Mouse (Mus musculus): ENCODE measurements around the gene Rasd1. TPM values are rescaled to one million over a fixed set of nuclear protein-coding genes. Genes with fewer than 3 reads are reported as not detected.

The Rasd1 gene
- total RNA-seq, 1 experiment from 2014 or later = 2.1 TPM

- no peak for ATAC-seq (replicated peaks in 1 of 2; ENCODE audit: insufficient read depth in 1 of 2, low FRiP score in 2 of 2, low TSS enrichment in 1 of 2, low read depth in 1 of 2, poor library complexity in 2 of 2, severe bottlenecking in 2 of 2)
Observed at GRCm38 (mm10) chr11:59932560-59933337, 32.0 kb downstream of the Rasd1 start.

- ATAC-seq (replicated peaks in 1 of 2; ENCODE audit: insufficient read depth in 1 of 2, low FRiP score in 2 of 2, low TSS enrichment in 1 of 2, low read depth in 1 of 2, poor library complexity in 2 of 2, severe bottlenecking in 2 of 2) = no peak
Observed at GRCm38 (mm10) chr11:59930031-59930430, 34.7 kb downstream of the Rasd1 start.

GRCm38 (mm10) chr11:59921265-59921664 lies 43.5 kb downstream of the Rasd1 start:
- ATAC-seq (replicated peaks in 1 of 2; ENCODE audit: insufficient read depth in 1 of 2, low FRiP score in 2 of 2, low TSS enrichment in 1 of 2, low read depth in 1 of 2, poor library complexity in 2 of 2, severe bottlenecking in 2 of 2) = no peak

GRCm38 (mm10) chr11:59920331-59920730 lies 44.4 kb downstream of the Rasd1 start:
- peak; percentile 22 to 48; a peak in 1 of 4 replicates for ATAC-seq (replicated peaks in 1 of 2; ENCODE audit: insufficient read depth in 1 of 2, low FRiP score in 2 of 2, low TSS enrichment in 1 of 2, low read depth in 1 of 2, poor library complexity in 2 of 2, severe bottlenecking in 2 of 2)

GRCm38 (mm10) chr11:59919401-59919800 lies 45.3 kb downstream of the Rasd1 start:
- no peak for ATAC-seq (replicated peaks in 1 of 2; ENCODE audit: insufficient read depth in 1 of 2, low FRiP score in 2 of 2, low TSS enrichment in 1 of 2, low read depth in 1 of 2, poor library complexity in 2 of 2, severe bottlenecking in 2 of 2)

GRCm38 (mm10) chr11:59918014-59918413 lies 46.7 kb downstream of the Rasd1 start:
- ATAC-seq (replicated peaks in 1 of 2; ENCODE audit: insufficient read depth in 1 of 2, low FRiP score in 2 of 2, low TSS enrichment in 1 of 2, low read depth in 1 of 2, poor library complexity in 2 of 2, severe bottlenecking in 2 of 2) = no peak

- no peak for ATAC-seq (replicated peaks in 1 of 2; ENCODE audit: insufficient read depth in 1 of 2, low FRiP score in 2 of 2, low TSS enrichment in 1 of 2, low read depth in 1 of 2, poor library complexity in 2 of 2, severe bottlenecking in 2 of 2)
Observed at GRCm38 (mm10) chr11:59913702-59914101, 51.0 kb downstream of the Rasd1 start.

Other genes with a start within 250 kb of the Rasd1 start
- gene Pld6, start 177.3 kb downstream of the Rasd1 start, total RNA-seq (2017) = 3.7 and 4.4 TPM in 2 replicates
- 24.5 and 27.3 TPM in 2 replicates for gene Flcn, start 154.9 kb downstream of the Rasd1 start, total RNA-seq (2017)
- gene Nt5m, start 125.5 kb downstream of the Rasd1 start, total RNA-seq (2017) = 11.1 and 16.7 TPM in 2 replicates
- gene Cops3, start 125.1 kb downstream of the Rasd1 start, total RNA-seq (2017) = 172 and 186 TPM in 2 replicates
- gene Med9, start 16.7 kb downstream of the Rasd1 start, total RNA-seq (2017) = 19.6 and 20.4 TPM in 2 replicates
- 2.7 and 16.3 TPM in 2 replicates for gene Pemt, start 81.5 kb upstream of the Rasd1 start, total RNA-seq (2017)
- gene Rai1, start 140.1 kb upstream of the Rasd1 start, total RNA-seq (2017) = 20.8 and 20.9 TPM in 2 replicates

Measured in hematopoietic stem cell, adult 5-6 weeks (primary cell).